Mouse (Mus musculus): ENCODE measurements around the gene Pml.

Pml gene

GRCm38 (mm10) chr9:58241780-58242485 lies 7.7 kb downstream of the Pml start:
- in situ Hi-C loops (cut with MboI, MseI), result loop anchor here (5.0 kb wide), 1 partner anchor 40 kb away; no protein-coding TSS in a partner anchor

- in situ Hi-C loops (cut with MboI, MseI), result no loop called here
Observed at GRCm38 (mm10) chr9:58234502-58235015, 15.0 kb downstream of the Pml start.

DNA sequence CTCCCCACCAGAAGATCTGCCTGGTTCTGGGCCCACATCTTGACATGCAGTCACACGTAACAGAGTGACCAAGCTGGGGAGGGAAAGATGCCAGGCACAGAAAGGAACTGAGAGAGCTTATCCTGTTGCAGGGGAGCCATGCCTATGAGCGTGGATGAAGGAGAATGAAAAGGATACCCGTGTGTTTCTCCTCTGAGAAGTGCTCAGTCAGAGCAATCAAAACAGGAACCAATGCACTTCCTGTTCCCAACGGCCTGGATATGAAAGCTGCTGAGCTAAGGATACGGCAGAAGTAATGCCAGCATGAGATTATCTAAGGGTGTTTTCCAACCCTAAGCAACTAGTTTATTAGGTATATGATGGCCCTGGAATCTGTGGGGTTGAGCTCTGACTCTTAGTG lies 17.2 kb downstream of the Pml start:
- in situ Hi-C loops (cut with MboI, MseI), result no loop called here

DNA sequence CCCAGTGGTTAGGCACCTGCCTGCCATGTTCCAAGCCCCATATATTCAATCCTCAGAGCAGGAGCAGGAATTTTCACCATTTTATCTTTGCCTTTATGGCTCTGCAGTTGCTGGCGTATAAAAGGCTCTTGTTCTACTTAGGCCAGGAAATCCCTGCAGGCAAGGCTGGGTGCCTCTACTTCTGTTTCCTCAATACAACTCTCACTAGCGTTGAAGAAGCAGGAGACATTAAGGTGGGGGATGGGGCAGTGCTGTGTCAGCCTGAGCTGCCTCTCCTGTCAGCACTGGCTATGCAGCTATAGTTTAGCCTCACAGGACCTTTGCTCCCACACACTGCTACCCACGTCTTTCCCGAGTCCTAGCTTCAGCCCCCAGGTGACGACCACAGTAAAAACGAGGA lies 17.8 kb downstream of the Pml start:
- in situ Hi-C loops (cut with MboI, MseI), result no loop called here

GRCm38 (mm10) chr9:58228777-58229466 lies 20.7 kb downstream of the Pml start:
- in situ Hi-C loops (cut with MboI, MseI), result loop anchor here (5.0 kb wide), 1 partner anchor 143 kb away; the partner anchor contains the start of gene Tbc1d21

GRCm38 (mm10) chr9:58225915-58226913 lies 23.4 kb downstream of the Pml start:
- in situ Hi-C loops (cut with MboI, MseI), result loop anchor here (5.0 kb wide), 1 partner anchor 146 kb away; the partner anchor contains the start of gene Tbc1d21

DNA sequence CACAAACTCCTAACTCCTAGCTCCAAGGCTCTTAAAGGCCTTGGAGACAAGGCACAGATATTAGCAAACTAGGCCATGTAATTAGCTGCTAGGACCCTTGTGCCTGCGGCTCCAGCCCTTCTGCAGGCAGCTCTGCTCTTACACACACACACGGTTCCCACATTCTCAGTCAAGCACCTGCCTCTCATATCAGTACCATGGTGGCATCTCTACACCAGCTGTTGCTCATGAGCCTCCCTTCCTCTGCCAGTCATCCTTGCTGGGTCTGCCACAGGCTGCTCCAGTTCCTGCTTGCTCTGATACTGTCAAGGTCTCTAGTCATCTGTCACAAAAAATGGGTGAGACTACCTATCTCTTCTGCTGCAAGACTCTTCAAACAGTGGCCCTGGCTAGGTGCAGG lies 25.2 kb downstream of the Pml start:
- in situ Hi-C loops (cut with MboI, MseI), result no loop called here

DNA sequence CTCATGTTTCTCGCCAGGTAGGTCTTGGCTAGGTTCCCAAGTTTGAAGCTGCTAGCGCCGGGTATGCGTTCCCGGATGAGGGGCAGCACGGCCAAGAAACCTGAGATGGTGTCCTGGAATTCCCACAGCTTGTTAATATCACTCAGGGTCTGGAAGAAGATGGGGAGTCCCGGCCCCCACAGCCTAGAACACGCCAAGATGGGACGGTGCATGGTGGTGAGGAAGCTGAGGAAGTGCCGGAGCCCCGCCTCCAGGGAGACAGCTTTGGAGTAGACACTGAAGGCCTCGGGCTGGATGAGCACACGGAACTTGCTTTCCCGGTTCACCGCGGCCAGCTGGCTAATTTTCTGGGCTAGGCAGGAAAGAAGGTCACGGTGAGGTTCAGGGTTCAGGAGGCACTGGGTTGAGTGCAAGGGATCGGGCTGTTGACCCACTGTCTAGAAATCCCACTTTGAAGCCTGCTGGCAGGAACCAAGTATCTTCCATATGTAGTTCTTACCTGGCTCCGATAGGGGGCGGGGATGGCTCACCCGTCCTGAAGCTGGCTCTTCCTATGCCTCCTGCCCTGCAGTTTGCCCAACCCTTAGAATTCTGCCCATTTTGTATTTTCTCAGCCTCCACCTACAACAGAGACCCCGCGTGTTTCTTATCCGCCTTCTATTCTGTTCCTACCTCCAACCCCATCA lies 29.2 kb downstream of the Pml start:
- in situ Hi-C loops (cut with MboI, MseI), result no loop called here

- in situ Hi-C loops (cut with MboI, MseI), result no loop called here
Observed at GRCm38 (mm10) chr9:58218539-58218938, 31.0 kb downstream of the Pml start.

DNA sequence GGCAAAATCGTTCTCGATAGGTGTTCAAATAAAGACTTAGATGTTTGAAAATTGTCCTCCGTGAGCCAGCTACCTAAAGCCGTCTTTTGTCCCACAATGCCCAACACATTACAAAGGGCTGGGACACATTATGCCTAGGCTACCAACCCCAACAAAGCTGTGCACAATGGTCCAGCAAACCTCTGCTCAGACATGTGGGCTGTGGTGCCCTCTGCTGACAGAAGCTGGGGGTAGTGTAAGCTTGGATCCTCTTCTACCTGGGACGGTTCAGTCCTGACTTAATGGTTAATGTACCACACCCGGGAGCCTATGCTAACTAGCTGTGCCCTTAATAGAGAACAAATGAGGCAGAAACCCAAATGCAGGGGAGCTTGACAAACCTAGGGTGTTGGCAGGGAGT lies 33.2 kb downstream of the Pml start:
- in situ Hi-C loops (cut with MboI, MseI), result no loop called here

DNA sequence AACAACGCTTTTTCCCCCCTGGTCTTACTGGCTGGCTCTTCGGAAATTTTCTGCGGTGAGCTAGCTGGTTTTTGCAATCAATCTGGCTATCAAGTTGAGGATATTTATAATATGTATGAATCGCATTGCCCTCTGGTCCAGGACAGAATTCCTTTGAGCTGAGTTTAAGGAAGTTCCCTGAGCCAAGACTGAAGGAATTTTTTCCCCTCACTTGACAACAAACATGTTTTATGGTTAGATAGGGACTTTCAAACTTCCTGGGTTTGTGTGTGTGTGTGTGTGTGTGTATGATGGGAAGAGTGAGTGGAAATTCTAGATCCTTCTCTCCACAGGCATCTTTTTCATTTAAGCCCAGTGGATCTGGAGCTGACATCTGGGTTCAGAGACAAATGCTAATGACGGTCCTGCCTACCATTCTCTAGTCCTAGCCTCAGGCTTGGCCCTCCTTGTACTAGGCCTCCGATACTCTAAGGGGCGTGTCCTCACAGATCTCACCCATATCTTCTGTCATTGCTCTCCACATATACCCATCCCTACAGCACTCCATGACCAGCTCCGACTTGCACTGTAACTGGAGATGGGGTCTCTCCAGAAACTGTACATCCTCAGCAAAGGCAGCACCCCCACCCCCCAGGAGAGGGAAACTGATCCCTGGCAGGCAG lies 34.9 kb downstream of the Pml start:
- in situ Hi-C loops (cut with MboI, MseI), result no loop called here

- in situ Hi-C loops (cut with MboI, MseI), result no loop called here
Observed at GRCm38 (mm10) chr9:58213865-58214264, 35.7 kb downstream of the Pml start.

DNA sequence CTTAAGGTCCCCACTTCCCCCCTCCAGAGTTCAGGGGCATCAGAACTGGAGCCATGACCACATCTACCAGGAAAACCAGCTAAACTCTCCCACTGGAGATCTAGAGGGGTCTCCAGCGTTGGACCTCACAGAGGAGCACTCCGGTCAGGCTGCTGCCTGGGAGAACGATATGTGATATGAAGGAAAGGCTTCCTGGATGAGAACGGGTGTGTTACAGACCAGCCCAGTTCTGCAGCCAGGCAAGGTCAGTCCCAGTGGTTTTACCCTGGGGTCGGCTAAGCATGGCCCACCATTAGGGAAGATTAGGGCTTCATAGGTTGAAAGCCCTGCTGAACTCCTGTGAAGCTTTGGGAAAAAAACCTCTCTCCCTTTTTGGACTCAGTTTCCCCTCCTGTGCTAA lies 36.2 kb downstream of the Pml start:
- in situ Hi-C loops (cut with MboI, MseI), result no loop called here

DNA sequence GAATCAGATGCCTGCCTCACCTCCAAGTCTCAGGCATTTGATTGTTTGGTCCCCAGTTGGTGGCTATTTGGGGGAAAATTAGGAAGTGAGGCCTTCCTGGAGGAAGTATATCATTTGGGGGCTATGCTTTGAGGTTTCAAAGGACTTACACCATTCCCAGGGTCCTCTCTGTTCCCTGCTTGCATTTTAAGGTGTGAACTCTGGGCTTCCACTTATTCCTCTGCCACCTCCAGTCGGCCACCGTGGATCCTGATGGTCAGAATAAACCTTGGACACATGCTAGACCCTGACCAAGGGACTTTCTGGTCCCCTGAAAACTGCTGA lies 39.3 kb downstream of the Pml start:
- in situ Hi-C loops (cut with MboI, MseI), result no loop called here

- in situ Hi-C loops (cut with MboI, MseI), result no loop called here
Observed at GRCm38 (mm10) chr9:58209462-58210303, 39.9 kb downstream of the Pml start.

DNA sequence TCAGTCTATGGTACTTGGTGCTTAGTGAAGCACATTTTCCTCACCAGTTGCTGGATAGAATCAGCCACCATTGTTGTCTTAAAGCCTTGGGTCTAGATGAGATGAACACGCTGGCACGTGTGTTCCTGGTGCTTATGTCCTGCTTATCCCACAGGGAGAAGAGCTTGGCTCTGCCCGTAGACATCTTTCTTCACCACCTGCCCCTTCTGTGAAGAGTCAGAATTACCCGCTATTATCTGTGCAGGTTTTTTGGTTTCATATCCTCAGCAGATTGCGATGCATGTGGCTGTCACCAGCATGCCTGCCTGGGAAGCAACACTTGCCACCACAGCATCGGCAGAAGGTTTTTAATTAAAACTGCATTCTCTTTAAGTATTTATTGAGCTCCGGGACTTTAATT lies 43.6 kb downstream of the Pml start:
- in situ Hi-C loops (cut with MboI, MseI), result no loop called here

DNA sequence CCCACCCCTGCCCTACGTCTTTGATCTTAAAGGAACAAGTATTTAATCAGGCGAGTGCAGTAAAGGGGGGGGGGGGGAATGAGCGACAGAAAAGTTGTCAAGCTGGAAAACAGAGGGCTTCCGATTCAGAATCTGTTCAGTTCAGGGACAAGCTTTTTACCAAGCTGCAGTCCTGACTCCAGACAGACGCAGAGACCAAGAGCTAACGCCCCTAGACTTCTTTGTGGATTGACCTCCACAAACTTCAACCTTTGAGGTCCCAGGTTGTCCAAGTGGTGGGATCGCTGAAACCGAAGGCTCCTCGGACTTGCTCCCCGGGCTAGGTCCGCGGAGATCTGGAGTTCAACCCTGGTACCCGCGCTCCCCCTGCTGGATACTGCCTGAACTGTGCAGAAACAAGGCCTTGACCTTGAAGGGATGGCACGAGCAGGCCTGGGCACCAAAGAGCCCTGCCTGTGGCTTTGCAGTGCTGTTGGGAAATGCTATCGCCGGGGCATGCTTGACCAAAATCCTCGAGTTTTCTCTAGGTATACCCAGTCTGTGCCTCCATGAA lies 45.1 kb downstream of the Pml start:
- in situ Hi-C loops (cut with MboI, MseI), result loop anchor here (5.0 kb wide), 1 partner anchor 167 kb away; no protein-coding TSS in a partner anchor

- in situ Hi-C loops (cut with MboI, MseI), result loop anchor here (5.0 kb wide), 1 partner anchor 166 kb away; no protein-coding TSS in a partner anchor
Observed at GRCm38 (mm10) chr9:58203516-58204447, 45.8 kb downstream of the Pml start, which contains the start of the genes Islr and Islr2. Islr (minus strand) TSS chr9:58204306. Islr2 (minus strand) TSS chr9:58204319.
